Mouse (Mus musculus): Measurements from ENCODE around the gene Pnmt. TPM values are rescaled to one million over a fixed set of nuclear protein-coding genes. Genes with fewer than 3 reads are reported as not detected.

The Pnmt gene
- total RNA-seq, 2 experiments from 2014 or later = 0.28 to 0.38 TPM

GRCm38 (mm10) chr11:98383261-98384030, 2.8 kb upstream of the Pnmt start, which contains the start of gene Tcap:
Gene Tcap (plus strand): TSS chr11:98383811.
- DNase-seq (ENCODE audit: low spot score in 2 of 2) = no peak

GRCm38 (mm10) chr11:98384216-98384615, 2.0 kb upstream of the Pnmt start:
- no peak for DNase-seq (ENCODE audit: low spot score in 2 of 2)

- no peak for DNase-seq (ENCODE audit: low spot score in 2 of 2)
These were observed 1.3 kb upstream of the Pnmt start for GRCm38 (mm10) chr11:98384721-98385637.

- DNase-seq (ENCODE audit: low spot score in 2 of 2) = no peak
These were observed 346 bp downstream of the Pnmt start for GRCm38 (mm10) chr11:98386596-98386995.

GRCm38 (mm10) chr11:98387056-98387577, 867 bp downstream of the Pnmt start:
- DNase-seq (ENCODE audit: low spot score in 2 of 2) = no peak

GRCm38 (mm10) chr11:98388282-98388681, 2.0 kb downstream of the Pnmt start:
- no peak for DNase-seq (ENCODE audit: low spot score in 2 of 2)

- DNase-seq (ENCODE audit: low spot score in 2 of 2) = peak in 1 of 2 experiments; percentile 65
These were observed 3.1 kb downstream of the Pnmt start for GRCm38 (mm10) chr11:98389221-98389780.

- no peak for DNase-seq (ENCODE audit: low spot score in 2 of 2)
These were observed 3.9 kb downstream of the Pnmt start for GRCm38 (mm10) chr11:98390141-98390540.

GRCm38 (mm10) chr11:98392034-98392433, 5.8 kb downstream of the Pnmt start:
- no peak for DNase-seq (ENCODE audit: low spot score in 2 of 2)

GRCm38 (mm10) chr11:98392645-98393044, 6.4 kb downstream of the Pnmt start:
- DNase-seq (ENCODE audit: low spot score in 2 of 2) = no peak

GRCm38 (mm10) chr11:98393317-98393716, 7.1 kb downstream of the Pnmt start:
- no peak for DNase-seq (ENCODE audit: low spot score in 2 of 2)

- DNase-seq (ENCODE audit: low spot score in 2 of 2) = no peak
These were observed 8.1 kb downstream of the Pnmt start for GRCm38 (mm10) chr11:98394301-98394700.

GRCm38 (mm10) chr11:98395041-98395440, 8.8 kb downstream of the Pnmt start:
- DNase-seq (ENCODE audit: low spot score in 2 of 2) = no peak

- DNase-seq (ENCODE audit: low spot score in 2 of 2) = no peak
These were observed 11.7 kb downstream of the Pnmt start for GRCm38 (mm10) chr11:98397946-98398345.

- peak; percentile 90 to 92 for DNase-seq (ENCODE audit: low spot score in 2 of 2)
These were observed 14.0 kb downstream of the Pnmt start, which contains the start of gene Pgap3 for GRCm38 (mm10) chr11:98400161-98400726. Gene Pgap3 (minus strand): TSS chr11:98400490.

GRCm38 (mm10) chr11:98400816-98401215, 14.6 kb downstream of the Pnmt start:
- no peak for DNase-seq (ENCODE audit: low spot score in 2 of 2)

GRCm38 (mm10) chr11:98406621-98407020, 20.4 kb downstream of the Pnmt start:
- DNase-seq (ENCODE audit: low spot score in 2 of 2) = no peak

- DNase-seq (ENCODE audit: low spot score in 2 of 2) = no peak
These were observed 22.6 kb downstream of the Pnmt start for GRCm38 (mm10) chr11:98408872-98409271.

GRCm38 (mm10) chr11:98409341-98409822, 23.1 kb downstream of the Pnmt start:
- no peak for DNase-seq (ENCODE audit: low spot score in 2 of 2)

- DNase-seq (ENCODE audit: low spot score in 2 of 2) = no peak
These were observed 26.1 kb downstream of the Pnmt start, which contains the start of gene Erbb2 for GRCm38 (mm10) chr11:98412273-98412796. Gene Erbb2 (plus strand): TSS chr11:98412470.
